Mouse (Mus musculus): Measurements from ENCODE around the gene Tbl1xr1.

Tbl1xr1 gene

GRCm38 (mm10) chr3:22144255-22144654 lies 67.8 kb downstream of the Tbl1xr1 start:
- no peak for DNase-seq

GRCm38 (mm10) chr3:22147433-22147927 lies 71.0 kb downstream of the Tbl1xr1 start:
- DNase-seq = no peak

- DNase-seq = no peak
These were observed 72.0 kb downstream of the Tbl1xr1 start for GRCm38 (mm10) chr3:22148306-22148932.

GRCm38 (mm10) chr3:22150872-22151530 lies 74.5 kb downstream of the Tbl1xr1 start:
- no peak for DNase-seq

DNA sequence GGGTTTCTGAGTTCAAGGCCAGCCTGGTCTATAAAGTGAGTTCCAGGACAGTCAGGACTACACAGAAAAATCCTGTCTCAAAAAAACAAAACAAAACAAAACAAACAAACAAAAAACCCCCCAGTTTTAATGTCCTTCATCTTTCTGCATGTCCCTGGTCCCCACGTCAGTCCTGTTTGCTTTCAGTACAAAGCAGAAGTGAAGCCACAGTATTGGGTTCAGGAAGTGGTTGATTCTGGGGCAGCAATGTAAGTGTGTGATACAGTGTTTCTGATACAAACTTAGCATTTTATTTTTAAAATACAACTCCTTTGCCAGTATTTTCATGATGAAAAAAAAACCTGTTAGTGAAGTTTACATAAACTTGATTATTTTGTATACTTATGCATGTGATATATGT lies 76.3 kb downstream of the Tbl1xr1 start:
- no peak for DNase-seq

GRCm38 (mm10) chr3:22154522-22154921 lies 78.1 kb downstream of the Tbl1xr1 start:
- DNase-seq = no peak

GRCm38 (mm10) chr3:22156397-22156796 lies 79.9 kb downstream of the Tbl1xr1 start:
- no peak for DNase-seq

DNA sequence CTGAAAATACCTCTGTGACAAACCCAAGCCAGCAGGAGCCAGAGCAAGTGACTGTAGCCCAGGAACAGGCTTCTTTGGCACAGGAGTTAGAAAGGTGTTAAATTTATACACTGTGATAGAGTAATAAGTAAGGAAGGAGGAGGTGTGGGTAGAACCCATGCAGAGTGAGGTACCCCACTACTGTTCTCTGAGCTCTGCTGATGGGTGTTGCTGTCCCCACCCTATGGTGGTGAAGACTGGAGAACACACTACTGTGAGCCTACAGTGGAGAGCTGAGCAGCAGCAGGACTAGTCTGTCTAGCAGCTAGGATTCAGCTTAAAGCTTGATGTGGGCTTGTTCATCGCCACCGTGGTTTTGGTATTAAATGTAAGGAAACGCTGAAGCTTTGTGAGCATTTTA lies 86.5 kb downstream of the Tbl1xr1 start:
- DNase-seq = no peak

DNA sequence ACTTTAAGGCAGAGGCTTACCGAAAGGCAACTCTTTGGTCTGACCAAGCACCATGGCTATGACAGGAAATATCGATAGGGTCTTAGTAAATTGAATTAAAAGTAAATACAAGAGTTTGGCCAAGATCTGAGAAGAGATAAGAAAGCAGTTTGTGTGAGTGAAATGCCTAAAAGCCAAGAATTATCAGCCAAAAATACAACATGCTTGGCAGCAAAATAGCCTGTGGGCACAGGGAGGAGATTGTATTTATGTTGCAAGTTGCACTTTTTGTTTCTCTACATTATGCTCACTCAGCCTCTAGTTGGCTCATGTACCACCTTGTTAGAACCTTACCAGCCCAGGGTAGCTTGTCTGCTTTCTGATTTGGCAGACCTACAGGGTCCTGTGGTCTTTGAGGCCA lies 91.4 kb downstream of the Tbl1xr1 start:
- no peak for DNase-seq

- DNase-seq = no peak
These were observed 92.0 kb downstream of the Tbl1xr1 start for GRCm38 (mm10) chr3:22168432-22168831.

DNA sequence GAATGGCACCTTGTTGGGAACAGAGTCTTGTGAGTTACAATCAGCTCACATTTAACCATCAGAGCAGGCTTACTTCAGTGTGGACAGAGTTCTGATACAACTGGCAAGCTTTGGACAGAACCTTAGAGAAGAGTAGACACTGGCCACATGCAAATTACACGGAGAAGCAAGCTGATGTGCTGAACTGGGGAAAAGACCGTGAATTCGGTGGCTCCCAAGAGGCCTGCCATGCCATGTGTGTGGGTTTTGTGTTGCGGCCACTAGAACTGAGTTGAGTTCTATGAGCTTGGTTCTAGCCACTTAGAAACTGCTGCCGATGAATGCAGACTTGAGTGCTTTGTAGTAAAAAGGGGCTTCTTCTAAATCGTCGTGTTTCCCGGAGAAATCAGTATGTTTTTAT lies 95.1 kb downstream of the Tbl1xr1 start:
- no peak for DNase-seq

- DNase-seq = no peak
These were observed 96.0 kb downstream of the Tbl1xr1 start for GRCm38 (mm10) chr3:22172410-22172809.

GRCm38 (mm10) chr3:22173171-22173570 lies 96.7 kb downstream of the Tbl1xr1 start:
- no peak for DNase-seq

- no peak for DNase-seq
These were observed 97.8 kb downstream of the Tbl1xr1 start for GRCm38 (mm10) chr3:22174232-22174631.

- DNase-seq = no peak
These were observed 103.6 kb downstream of the Tbl1xr1 start for GRCm38 (mm10) chr3:22180076-22180475.

DNA sequence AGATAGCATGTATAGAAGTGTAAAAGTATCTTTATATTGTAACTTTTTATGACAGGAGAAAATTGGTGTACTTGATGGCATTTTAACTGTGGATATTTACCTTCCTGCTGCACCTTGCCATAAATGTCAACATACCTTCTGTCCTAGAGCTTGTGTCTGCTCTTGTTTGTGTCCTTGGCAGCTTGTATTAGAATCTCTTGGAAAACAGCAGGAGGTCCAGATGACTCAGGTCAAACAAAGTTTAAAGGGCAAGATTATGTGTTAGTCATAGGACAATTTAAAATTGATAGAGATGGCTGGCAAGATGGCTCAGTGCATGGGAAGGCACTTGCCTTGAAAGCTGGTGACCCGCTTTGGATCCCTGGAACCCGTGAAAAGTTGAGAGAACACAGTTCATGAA lies 104.6 kb downstream of the Tbl1xr1 start:
- DNase-seq = no peak

GRCm38 (mm10) chr3:22185265-22185664 lies 108.8 kb downstream of the Tbl1xr1 start:
- DNase-seq = no peak

- no peak for DNase-seq
These were observed 114.0 kb downstream of the Tbl1xr1 start for GRCm38 (mm10) chr3:22190498-22190897.

DNA sequence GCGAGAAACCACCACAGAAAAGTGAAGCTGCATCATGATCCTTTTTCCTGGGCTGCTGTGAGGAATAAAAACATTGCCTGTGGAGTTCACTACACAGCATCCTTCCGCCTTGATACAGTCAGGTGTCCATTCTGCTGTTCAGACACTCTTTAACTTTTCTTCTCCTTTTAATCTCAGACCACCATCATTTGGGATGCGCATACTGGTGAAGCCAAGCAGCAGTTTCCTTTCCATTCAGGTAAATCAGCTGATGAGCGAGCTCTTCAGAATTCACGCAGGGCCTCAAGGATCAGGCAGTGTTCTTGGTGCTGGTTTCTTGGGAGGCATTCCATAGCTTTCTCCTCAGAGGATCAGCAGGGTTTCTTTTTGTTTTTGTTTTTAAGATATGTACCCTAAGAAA lies 116.5 kb downstream of the Tbl1xr1 start:
- DNase-seq = no peak

DNA sequence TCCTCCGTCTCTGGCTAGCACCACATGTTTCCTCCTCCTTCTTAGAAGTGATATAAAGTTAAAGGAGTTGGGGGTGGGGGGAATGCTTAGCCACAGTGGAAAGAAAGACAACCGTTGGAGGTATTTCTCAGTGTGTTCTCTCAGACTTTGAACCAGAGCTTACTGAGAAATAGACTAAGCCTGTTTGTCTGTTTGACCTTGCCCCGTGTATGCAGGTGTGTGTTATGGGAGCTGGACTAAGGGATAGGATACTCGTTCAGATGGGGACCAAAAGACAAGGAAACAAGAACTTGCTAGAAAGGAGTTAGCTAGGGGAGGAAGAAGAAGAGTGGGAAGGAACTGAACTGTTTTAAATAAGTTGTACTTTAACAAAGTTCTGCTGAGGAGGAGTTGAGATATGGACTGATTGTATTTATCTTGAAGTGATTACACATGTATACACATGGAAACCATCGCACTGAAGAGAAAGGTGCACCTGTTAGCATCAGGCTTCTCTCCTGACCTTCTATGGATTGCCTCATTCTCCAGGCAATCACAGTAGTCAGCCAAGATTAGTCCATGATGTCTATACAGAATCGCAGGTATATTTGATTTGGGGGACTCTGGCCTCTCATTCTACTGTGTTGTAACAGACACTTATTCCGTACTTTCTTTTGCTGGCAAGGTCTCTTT lies 117.9 kb downstream of the Tbl1xr1 start:
- no peak for DNase-seq

GRCm38 (mm10) chr3:22198802-22199201 lies 122.3 kb downstream of the Tbl1xr1 start:
- no peak for DNase-seq

DNA sequence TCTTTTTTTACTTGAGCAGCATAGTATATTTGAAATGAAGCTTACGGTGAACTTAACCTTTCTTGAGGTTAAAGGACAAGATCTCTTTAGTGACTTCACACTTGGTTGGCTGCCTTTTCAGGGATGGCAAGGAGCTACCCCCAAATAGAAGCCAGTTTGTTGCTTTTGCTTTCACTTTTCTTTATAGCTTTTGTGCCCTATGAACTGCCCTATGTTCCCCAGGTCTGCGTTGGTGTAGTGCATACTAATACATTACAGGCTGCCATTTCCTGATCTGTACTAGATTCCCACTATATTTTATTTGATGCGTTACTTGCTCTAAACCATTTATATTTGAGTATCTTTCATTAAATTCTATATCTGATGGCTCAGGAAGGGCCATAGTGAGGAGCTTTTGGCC lies 127.7 kb downstream of the Tbl1xr1 start:
- no peak for DNase-seq

DNA sequence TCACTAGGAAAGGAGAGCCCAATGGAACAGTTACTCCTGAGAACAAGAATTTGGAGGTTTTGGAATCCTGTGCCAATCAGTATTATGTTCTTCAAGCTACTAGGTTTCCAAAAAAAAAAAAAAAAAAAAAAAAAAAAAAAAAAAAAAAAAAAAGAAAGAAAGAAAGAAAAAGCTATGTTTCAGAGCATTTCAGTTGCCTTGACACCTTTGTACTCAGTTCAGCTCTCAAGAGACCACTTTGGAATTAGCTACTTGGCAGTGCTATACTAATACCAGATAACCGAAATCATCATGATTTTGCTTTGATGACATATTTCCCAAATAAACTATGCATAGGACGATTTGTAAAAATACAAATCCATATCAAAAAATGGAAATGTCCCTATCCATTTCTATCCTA lies 145.1 kb downstream of the Tbl1xr1 start:
- no peak for DNase-seq

- no peak for DNase-seq
These were observed 145.9 kb downstream of the Tbl1xr1 start for GRCm38 (mm10) chr3:22222351-22222750.

All from right cerebral cortex, postnatal 4 days (tissue).